In genomic region chr15:31328082-31328614, GRCm38 (mm10) we compare ENCODE assay signal across 31 mouse cellular contexts. TPM values are rescaled to one million over a fixed set of nuclear protein-coding genes. Genes with fewer than 3 reads are reported as not detected.
A peak's percentile ranks its signal among the peaks of the same experiment; 100 is the strongest.
DNase-seq lines count a peak whose midpoint lies in the region; ATAC-seq and TF ChIP-seq lines count a peak whose summit lies in the region.
"Had no signal": no experiment of that assay in that cellular context is flagged by ENCODE, and none has a peak within 500 bp of the region (broad histone marks: within the 10 kb centered on the region; RNA-seq: fewer than 3 reads in every experiment).

No protein-coding gene starts in this region.

- ATAC-seq in kidney, embryonic 16.5 days (ENCODE audit: low FRiP score, low TSS enrichment), result no peak
- ATAC-seq: activated CD4-positive, CD25-positive, alpha-beta regulatory T cell, adult 4 months; CD4-positive, CD25-positive, alpha-beta regulatory T cell, adult 4 months; forebrain, embryonic 13.5 days; forebrain, embryonic 16.5 days; hindbrain, embryonic 16.5 days had no signal

- H3K9ac ChIP-seq in kidney, embryonic 16.5 days (replicated peaks; ENCODE audit: low read length), result no peak overlapping the region
- H3K9ac ChIP-seq: embryonic facial prominence, embryonic 13.5 days; forebrain, embryonic 13.5 days; heart, embryonic 12.5 days; heart, embryonic 15.5 days; hindbrain, embryonic 13.5 days had no signal

- peaks cover 15% of the 10 kb centered on the region; the same call in 1 of the 2 replicates for H3K4me1 ChIP-seq in kidney, adult 2 months (ENCODE audit: control insufficient read depth, insufficient read depth, low read length)
- no peaks in the 10 kb centered on the region for H3K4me1 ChIP-seq in kidney, embryonic 16.5 days (ENCODE audit: insufficient read depth, low read length)
- H3K4me1 ChIP-seq: embryonic facial prominence, embryonic 13.5 days; heart, embryonic 12.5 days had no signal

- H3K4me3 ChIP-seq in kidney, adult 2 months (ENCODE audit: insufficient read depth, low read depth, low read length), result no peak overlapping the region
- no peak overlapping the region for H3K4me3 ChIP-seq in kidney, embryonic 16.5 days (ENCODE audit: low read length)
- no peak overlapping the region for H3K4me3 ChIP-seq in layer of hippocampus, adult 2 months
- no peak overlapping the region for H3K4me3 ChIP-seq in myocyte
- H3K4me3 ChIP-seq: embryonic facial prominence, embryonic 13.5 days; forebrain, embryonic 10.5 days; forebrain, embryonic 13.5 days; gastrocnemius, adult 2 months; heart, embryonic 12.5 days; heart, embryonic 15.5 days; hindbrain, embryonic 10.5 days; hindbrain, embryonic 13.5 days had no signal

- no peak overlapping the region for H3K4me2 ChIP-seq in kidney, embryonic 16.5 days (replicated peaks; ENCODE audit: low read depth, low read length)
- peak overlapping the region; percentile 26 for H3K4me2 ChIP-seq in myocyte (ENCODE audit: low read depth)
- H3K4me2 ChIP-seq: embryonic facial prominence, embryonic 13.5 days; forebrain, embryonic 13.5 days; heart, embryonic 12.5 days; heart, embryonic 15.5 days; hindbrain, embryonic 13.5 days had no signal

- H3K9me3 ChIP-seq in kidney, embryonic 16.5 days (ENCODE audit: low read length), result no peaks in the 10 kb centered on the region
- H3K9me3 ChIP-seq: embryonic facial prominence, embryonic 13.5 days; forebrain, embryonic 10.5 days; forebrain, embryonic 13.5 days; heart, embryonic 12.5 days; heart, embryonic 15.5 days; hindbrain, embryonic 10.5 days; hindbrain, embryonic 13.5 days had no signal

- H3ac ChIP-seq in myocyte (ENCODE audit: control insufficient read depth, insufficient read length), result no peak overlapping the region

- peak; percentile 21 for DNase-seq in kidney, adult 2 months
- no peak for DNase-seq in layer of hippocampus, adult 2 months (ENCODE audit: low spot score in 2 of 2)
- no peak for DNase-seq in layer of hippocampus, adult 9-10 months (ENCODE audit: low spot score)
- peak; percentile 52 for DNase-seq in right cerebral cortex, adult 18-20 months
- no peak for DNase-seq in right cerebral cortex, postnatal 4 days
- DNase-seq in spleen, postnatal 10 days (ENCODE audit: low spot score in 2 of 2), result no peak
- DNase-seq: adrenal gland, postnatal 10 days; adrenal gland, postnatal 36 days; B cell, adult 2 months; cerebellum, adult 11 months; cerebellum, adult 2 months; cerebellum, adult 9-11 months; cerebellum, postnatal 25 days; gastrocnemius, adult 2 months; gastrocnemius, postnatal 14 days; heart, adult 18-20 months; heart, postnatal 10 days; heart, postnatal 36 days had no signal

- peaks cover 11% of the 10 kb centered on the region for H3K79me2 ChIP-seq in myocyte (ENCODE audit: control insufficient read depth, insufficient read depth)

- H3K36me3 ChIP-seq in kidney, adult 2 months (ENCODE audit: control insufficient read depth, insufficient read depth, low read length), result no peaks in the 10 kb centered on the region
- H3K36me3 ChIP-seq in kidney, embryonic 16.5 days (ENCODE audit: insufficient read depth, low read length), result no peaks in the 10 kb centered on the region
- peaks cover 9% of the 10 kb centered on the region for H3K36me3 ChIP-seq in myocyte (ENCODE audit: control insufficient read depth, insufficient read depth)
- H3K36me3 ChIP-seq: embryonic facial prominence, embryonic 13.5 days; forebrain, embryonic 10.5 days; heart, embryonic 12.5 days; heart, embryonic 15.5 days; hindbrain, embryonic 10.5 days; hindbrain, embryonic 13.5 days had no signal

- TF ChIP-seq POLR2A in kidney, adult 2 months (IDR thresholded peaks at IDR 0.05; ENCODE audit: low read depth, low read length), result no peak
- TF ChIP-seq POLR2A in myocyte (IDR thresholded peaks at IDR 0.05; ENCODE audit: insufficient read length, low read depth), result no peak

- H3K27me3 ChIP-seq in kidney, adult 2 months (replicated peaks; ENCODE audit: control insufficient read depth, insufficient read depth, low read length), result no peaks in the 10 kb centered on the region
- H3K27me3 ChIP-seq in kidney, embryonic 16.5 days (ENCODE audit: insufficient read depth, low read length), result no peaks in the 10 kb centered on the region
- no peaks in the 10 kb centered on the region for H3K27me3 ChIP-seq in myocyte (ENCODE audit: control insufficient read depth, insufficient read depth, insufficient read length)
- H3K27me3 ChIP-seq: embryonic facial prominence, embryonic 13.5 days; forebrain, embryonic 13.5 days; heart, embryonic 12.5 days; heart, embryonic 15.5 days; hindbrain, embryonic 13.5 days had no signal

- H3K27ac ChIP-seq in kidney, adult 2 months (ENCODE audit: insufficient read depth, low read depth, low read length), result no peak overlapping the region
- no peak overlapping the region for H3K27ac ChIP-seq in kidney, embryonic 16.5 days (ENCODE audit: low read length)
- peak overlapping the region; percentile 84 for H3K27ac ChIP-seq in layer of hippocampus, adult 2 months
- H3K27ac ChIP-seq: embryonic facial prominence, embryonic 13.5 days; forebrain, embryonic 10.5 days; forebrain, embryonic 13.5 days; gastrocnemius, adult 2 months; heart, embryonic 15.5 days; hindbrain, embryonic 10.5 days; hindbrain, embryonic 13.5 days had no signal

- TF ChIP-seq CTCF in kidney, adult 2 months (conservative IDR thresholded peaks at IDR 0.05; ENCODE audit: insufficient read depth, insufficient read length, low read depth, low read length), result no peak
- TF ChIP-seq CTCF in layer of hippocampus, adult 2 months (conservative IDR thresholded peaks at IDR 0.05), result no peak

- 62% methylated on average over 9 of the region's 9 CpGs for WGBS in kidney, adult 2 months
- 73% methylated on average over 9 of the region's 9 CpGs for WGBS in kidney, embryonic 16.5 days

TF ChIP-seq in myocyte, 11 proteins besides CTCF, POLR2A, EP300 and RAD21:
- peak in 1 of 3 experiments; percentile 31 for TF ChIP-seq MYOG (IDR thresholded peaks at IDR 0.05; ENCODE audit: control insufficient read depth in 1 of 3, insufficient read depth in 1 of 3, insufficient read length in 2 of 3, low read depth in 2 of 3)
- TF ChIP-seq SRF (IDR thresholded peaks at IDR 0.05; ENCODE audit: control insufficient read depth, insufficient read length, low read depth), result no peak
- TF ChIP-seq MYOD1 (IDR thresholded peaks at IDR 0.05; ENCODE audit: control insufficient read depth in 1 of 3, insufficient read length in 2 of 3, low read depth in 2 of 3), result peak in 2 of 3 experiments; percentile 55 to 65

RNA-seq across cellular contexts. Expression of gene Ankrd33b, which starts 39.4 kb away (rescaled TPM):
- 21.8 and 26.9 TPM in 2 replicates for polyA plus RNA-seq in kidney, adult 2 months (2012; rRNA removed)
- polyA plus RNA-seq in kidney, embryonic 16.5 days (2015; fragmentation: Nextera tagmentation; extraction: Ambion mirVana), result 8.5 and 8.6 TPM in 2 replicates
- total RNA-seq in layer of hippocampus, adult 2 months (2021), result 10 to 100 TPM; 58.7 to 59.4 TPM
- 5.7 TPM for polyA plus RNA-seq in myocyte (2012; fragmentation: generic; extraction: Trizol)
- polyA plus RNA-seq: CD4-positive, CD25-positive, alpha-beta regulatory T cell, adult 4 months had no signal

Comparison
In these comparisons a context has a peak if more than half of its experiments do, and no peak if none do; other contexts are left out.
1. DNase-seq: peak in kidney, adult 2 months (single experiment) and right cerebral cortex, adult 18-20 months (single experiment); none in layer of hippocampus, adult 2 months (0 of 2), layer of hippocampus, adult 9-10 months (single experiment), right cerebral cortex, postnatal 4 days (single experiment) and spleen, postnatal 10 days (0 of 2).